Mouse (Mus musculus): ENCODE data around the gene Syce1. TPM values are rescaled to one million over a fixed set of nuclear protein-coding genes. Genes with fewer than 3 reads are reported as not detected.

Gene Syce1
- polyA plus RNA-seq (2017; shearing (Covaris generic)) = under 1 TPM in 1 of 2 experiments, not detected in 1; 0.51 TPM

- no peak for ATAC-seq
Measured at GRCm38 (mm10) chr7:140787406-140788052, at the start of gene Syce1. Gene Syce1 (minus strand): TSS chr7:140787852.

GRCm38 (mm10) chr7:140836243-140837115, 48.8 kb upstream of the Syce1 start:
- no peak for ATAC-seq

GRCm38 (mm10) chr7:140835758-140836087, 48.1 kb upstream of the Syce1 start:
- no peak for ATAC-seq

- ATAC-seq = no peak
Measured at GRCm38 (mm10) chr7:140834968-140835757, 47.5 kb upstream of the Syce1 start, which contains the start of gene Urah. Gene Urah (plus strand): TSS chr7:140835018.

- ATAC-seq = no peak
Measured at GRCm38 (mm10) chr7:140833341-140833740, 45.7 kb upstream of the Syce1 start.

GRCm38 (mm10) chr7:140831447-140831846, 43.8 kb upstream of the Syce1 start:
- ATAC-seq = no peak

GRCm38 (mm10) chr7:140828171-140828881, 40.7 kb upstream of the Syce1 start:
- ATAC-seq = no peak

GRCm38 (mm10) chr7:140822731-140823130, 35.1 kb upstream of the Syce1 start:
- ATAC-seq = no peak

GRCm38 (mm10) chr7:140821653-140822329, 34.1 kb upstream of the Syce1 start, which contains the start of gene Zfp941:
Gene Zfp941 (minus strand): TSS chr7:140822178.
- no peak for ATAC-seq

- no peak for ATAC-seq
Measured at GRCm38 (mm10) chr7:140821305-140821652, 33.6 kb upstream of the Syce1 start.

- ATAC-seq = no peak
Measured at GRCm38 (mm10) chr7:140820173-140820572, 32.5 kb upstream of the Syce1 start.

GRCm38 (mm10) chr7:140812850-140813249, 25.2 kb upstream of the Syce1 start:
- ATAC-seq = no peak

GRCm38 (mm10) chr7:140811714-140812113, 24.1 kb upstream of the Syce1 start:
- no peak for ATAC-seq

GRCm38 (mm10) chr7:140810496-140810895, 22.8 kb upstream of the Syce1 start:
- ATAC-seq = no peak

GRCm38 (mm10) chr7:140805704-140806103, 18.1 kb upstream of the Syce1 start:
- no peak for ATAC-seq

GRCm38 (mm10) chr7:140802629-140803028, 15.0 kb upstream of the Syce1 start:
- ATAC-seq = no peak

- ATAC-seq = no peak
Measured at GRCm38 (mm10) chr7:140798212-140798611, 10.6 kb upstream of the Syce1 start.

- ATAC-seq = no peak
Measured at GRCm38 (mm10) chr7:140797619-140798018, 10.0 kb upstream of the Syce1 start.

GRCm38 (mm10) chr7:140793541-140793940, 5.9 kb upstream of the Syce1 start:
- ATAC-seq = no peak

GRCm38 (mm10) chr7:140788053-140788435, 392 bp upstream of the Syce1 start:
- no peak for ATAC-seq

GRCm38 (mm10) chr7:140780548-140780947, 7.1 kb downstream of the Syce1 start:
- no peak for ATAC-seq

Data from CD4-positive, CD25-positive, alpha-beta regulatory T cell, adult 4 months (primary cell).